Mouse (Mus musculus): ENCODE measurements around the gene Carmil1.
A peak's percentile ranks its signal among the peaks of the same experiment; 100 is the strongest.

Carmil1 gene

GRCm38 (mm10) chr13:24280439-24281431 is at the start of gene Carmil1:
TSS of gene Carmil1 (minus strand) at chr13:24280795.
- peak; percentile 50 for DNase-seq (ENCODE audit: low spot score)

- no peak for DNase-seq (ENCODE audit: low spot score)
Measured at GRCm38 (mm10) chr13:24330128-24330527, 49.5 kb upstream of the Carmil1 start.

- no peak for DNase-seq (ENCODE audit: low spot score)
Measured at GRCm38 (mm10) chr13:24328036-24328817, 47.6 kb upstream of the Carmil1 start.

- DNase-seq (ENCODE audit: low spot score), result no peak
Measured at GRCm38 (mm10) chr13:24327201-24327600, 46.6 kb upstream of the Carmil1 start, which contains the start of gene Cmah. TSS of gene Cmah (plus strand) at chr13:24327404.

- no peak for DNase-seq (ENCODE audit: low spot score)
Measured at GRCm38 (mm10) chr13:24321313-24321712, 40.7 kb upstream of the Carmil1 start.

GRCm38 (mm10) chr13:24318618-24319017 is 38.0 kb upstream of the Carmil1 start:
- no peak for DNase-seq (ENCODE audit: low spot score)

GRCm38 (mm10) chr13:24316563-24316962 is 36.0 kb upstream of the Carmil1 start:
- DNase-seq (ENCODE audit: low spot score), result no peak

- DNase-seq (ENCODE audit: low spot score), result no peak
Measured at GRCm38 (mm10) chr13:24311011-24311940, 30.7 kb upstream of the Carmil1 start.

- DNase-seq (ENCODE audit: low spot score), result no peak
Measured at GRCm38 (mm10) chr13:24306248-24306647, 25.7 kb upstream of the Carmil1 start.

- no peak for DNase-seq (ENCODE audit: low spot score)
Measured at GRCm38 (mm10) chr13:24305486-24305885, 24.9 kb upstream of the Carmil1 start.

- DNase-seq (ENCODE audit: low spot score), result no peak
Measured at GRCm38 (mm10) chr13:24297252-24297651, 16.7 kb upstream of the Carmil1 start.

- no peak for DNase-seq (ENCODE audit: low spot score)
Measured at GRCm38 (mm10) chr13:24287381-24287780, 6.8 kb upstream of the Carmil1 start.

- no peak for DNase-seq (ENCODE audit: low spot score)
Measured at GRCm38 (mm10) chr13:24279762-24280438, 695 bp downstream of the Carmil1 start.

GRCm38 (mm10) chr13:24279407-24279761 is 1.2 kb downstream of the Carmil1 start:
- DNase-seq (ENCODE audit: low spot score), result no peak

- no peak for DNase-seq (ENCODE audit: low spot score)
Measured at GRCm38 (mm10) chr13:24272740-24273377, 7.7 kb downstream of the Carmil1 start.

- no peak for DNase-seq (ENCODE audit: low spot score)
Measured at GRCm38 (mm10) chr13:24269100-24269465, 11.5 kb downstream of the Carmil1 start.

- DNase-seq (ENCODE audit: low spot score), result no peak
Measured at GRCm38 (mm10) chr13:24268355-24269099, 12.1 kb downstream of the Carmil1 start.

GRCm38 (mm10) chr13:24264760-24265159 is 15.8 kb downstream of the Carmil1 start:
- no peak for DNase-seq (ENCODE audit: low spot score)

GRCm38 (mm10) chr13:24263560-24263959 is 17.0 kb downstream of the Carmil1 start:
- DNase-seq (ENCODE audit: low spot score), result no peak

Data from urinary bladder, postnatal 10 days (tissue).